Mouse (Mus musculus): ENCODE results near the gene Hspa1l.

- TF ChIP-seq CTCF (IDR thresholded peaks at IDR 0.05; ENCODE audit: borderline replicate concordance, insufficient read depth, low read depth, low read length) (no peak), POLR2A (IDR thresholded peaks at IDR 0.05; ENCODE audit: borderline replicate concordance, insufficient read depth, low read length) (no peak)
These were observed 49.6 kb upstream of the Hspa1l start for GRCm38 (mm10) chr17:34922939-34923338.
